Mouse (Mus musculus): ENCODE data around the gene Zfp825.
"Not testable (repeated sequence)": the region's sequence is repeated elsewhere in the genome, so short reads cannot be mapped to it uniquely, and the experiment has no call there.

DNA sequence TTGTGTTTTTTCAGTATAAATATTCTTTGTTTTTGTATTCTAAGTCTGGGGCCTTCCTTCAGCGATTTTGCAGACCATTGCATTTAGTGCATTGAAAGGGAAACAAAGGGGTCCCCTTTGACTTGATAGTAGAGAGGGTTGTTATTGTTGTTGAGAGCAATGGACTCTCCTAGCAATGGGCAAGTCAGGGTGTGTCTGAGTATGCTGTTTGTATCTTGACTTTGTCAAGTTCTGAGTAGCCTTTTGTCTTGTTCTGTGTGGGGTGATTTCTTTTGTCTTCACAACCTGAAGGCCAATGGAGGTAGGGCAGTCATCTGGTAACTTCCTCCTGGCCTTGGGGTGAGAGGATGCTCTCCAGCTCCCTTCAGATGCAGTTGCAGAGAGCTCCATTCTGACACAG, 9.1 kb upstream of the Zfp825 start:
- not testable (repeated sequence) for TF ChIP-seq EP300 (IDR thresholded peaks at IDR 0.05; ENCODE audit: insufficient read depth, low read depth, low read length); POLR2A (IDR thresholded peaks at IDR 0.05; ENCODE audit: insufficient read depth, low read depth, low read length); CTCF (IDR thresholded peaks at IDR 0.05)
